Mouse (Mus musculus) brain, embryonic 14.5 days (tissue): ENCODE measurements around the gene Gm2431.
"Not testable (repeated sequence)": the region's sequence is repeated elsewhere in the genome, so short reads cannot be mapped to it uniquely, and the experiment has no call there.

Experiments
- CTCF ChIP-seq: fragments of 200-500 bp; IDR thresholded peaks from 2 replicates; pipeline ENCODE4 v1.5.1; 2012; ENCODE audit warnings: inconsistent platforms, mild to moderate bottlenecking, moderate library complexity, borderline replicate concordance; ENCODE audit not compliant: insufficient read depth, insufficient read length; ENCODE audit errors: extremely low read depth
- POLR2A ChIP-seq: fragments of 200-500 bp; IDR thresholded peaks from 2 replicates; pipeline ENCODE4 v1.6.1; 2012; ENCODE audit warnings: mild to moderate bottlenecking, inconsistent platforms, borderline replicate concordance; ENCODE audit not compliant: poor library complexity, insufficient read depth, insufficient read length, severe bottlenecking; ENCODE audit errors: extremely low read depth

DNA sequence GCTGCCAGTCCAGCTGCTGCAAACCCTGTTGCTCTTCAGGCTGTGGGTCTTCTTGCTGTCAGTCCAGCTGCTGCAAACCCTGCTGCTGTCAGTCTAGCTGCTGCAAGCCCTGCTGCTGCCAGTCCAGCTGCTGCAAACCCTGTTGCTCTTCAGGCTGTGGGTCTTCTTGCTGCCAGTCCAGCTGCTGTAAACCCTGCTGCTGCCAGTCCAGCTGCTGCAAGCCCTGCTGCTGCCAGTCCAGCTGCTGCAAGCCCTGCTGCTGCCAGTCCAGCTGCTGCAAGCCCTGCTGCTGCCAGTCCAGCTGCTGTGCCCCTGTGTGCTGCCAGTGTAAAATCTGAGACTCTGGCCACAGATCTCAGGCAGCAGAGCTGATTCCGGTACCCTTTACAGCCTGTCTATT is 45.8 kb upstream of the Gm2431 start:
- not testable (repeated sequence) for TF ChIP-seq CTCF, POLR2A
